Mouse (Mus musculus) midbrain, embryonic 10.5 days (tissue): Measurements from ENCODE around the gene Klhl20. TPM values are rescaled to one million over a fixed set of nuclear protein-coding genes. Genes with fewer than 3 reads are reported as not detected.

ENCODE experiments used
- DNase-seq: peaks from one replicate; pipeline ENCODE4 v3.0.0-alpha.2; 2017; ENCODE audit warnings: low spot score
- H3K27ac ChIP-seq: fragments of 300-500 bp; sonication (generic); replicated peaks from 2 replicates; pipeline ENCODE4 v1.5.1; 2016; ENCODE audit warnings: mild to moderate bottlenecking
- H3K27me3 ChIP-seq: fragments of 300-500 bp; sonication (generic); 2 replicates; pipeline ENCODE4 v1.6.1; 2016; ENCODE audit warnings: low read depth, mild to moderate bottlenecking; ENCODE audit not compliant: poor library complexity, severe bottlenecking
- H3K36me3 ChIP-seq: fragments of 300-500 bp; sonication (generic); 2 replicates; pipeline ENCODE4 v1.6.1; 2016; ENCODE audit warnings: mild to moderate bottlenecking, moderate library complexity
- H3K4me1 ChIP-seq: fragments of 300-500 bp; sonication (generic); 2 replicates; pipeline ENCODE4 v1.6.1; 2016
- H3K4me3 ChIP-seq: fragments of 300-500 bp; sonication (generic); 2 replicates; pipeline ENCODE4 v1.5.1; 2016; ENCODE audit warnings: mild to moderate bottlenecking, moderate library complexity
- H3K9me3 ChIP-seq: fragments of 300-500 bp; sonication (generic); replicated peaks from 2 replicates; pipeline ENCODE4 v1.6.1; 2016; ENCODE audit warnings: mild to moderate bottlenecking
- whole genome bisulfite sequencing: fragments of 180-500 bp; shearing (Covaris S2); methylation state at CpG from one replicate; pipeline ENCODE4 v1.1.7; 2016; 5-methylcytosine and 5-hydroxymethylcytosine counted together
- polyA plus RNA-seq: library from polyadenylated mRNA; unstranded; fragments of >200 nt; fragmentation: Nextera tagmentation; extraction: Ambion mirVana; gene quantifications from 2 replicates; pipeline ENCODE4 v1.2.1, GENCODE M21; 2016

Klhl20 gene
- polyA plus RNA-seq, 1 experiment from 2014 or later = 15.1 TPM

GRCm38 (mm10) chr1:161057164-161057563 is 74.1 kb downstream of the Klhl20 start:
- no peak for DNase-seq
- H3K9me3 ChIP-seq = no peaks in the 10 kb centered on the region
- peaks cover 85% of the 10 kb centered on the region for H3K36me3 ChIP-seq
- WGBS = 95% methylated on average over 1 of the region's 1 CpGs
- H3K4me3 ChIP-seq = no peak overlapping the region
- no peaks in the 10 kb centered on the region for H3K4me1 ChIP-seq
- H3K27me3 ChIP-seq = no peaks in the 10 kb centered on the region
- H3K27ac ChIP-seq = no peak overlapping the region

- Histone ChIP-seq H3K27ac (no peak overlapping the region), H3K4me3 (no peak overlapping the region), H3K4me1 (no peaks in the 10 kb centered on the region), H3K9me3 (no peaks in the 10 kb centered on the region), H3K27me3 (no peaks in the 10 kb centered on the region), H3K36me3 (peaks cover 98% of the 10 kb centered on the region)
- no peak for DNase-seq
- WGBS = 93% methylated on average over 3 of the region's 3 CpGs
Measured at GRCm38 (mm10) chr1:161046972-161047371, 84.3 kb downstream of the Klhl20 start.

GRCm38 (mm10) chr1:161041261-161042020 is 89.9 kb downstream of the Klhl20 start:
- H3K27ac ChIP-seq = no peak overlapping the region
- no peaks in the 10 kb centered on the region for H3K27me3 ChIP-seq
- no peak overlapping the region for H3K4me3 ChIP-seq
- no peaks in the 10 kb centered on the region for H3K9me3 ChIP-seq
- H3K4me1 ChIP-seq = peaks cover 33% of the 10 kb centered on the region
- peaks cover 98% of the 10 kb centered on the region for H3K36me3 ChIP-seq
- DNase-seq = no peak
- WGBS = 94% methylated on average over 7 of the region's 7 CpGs

GRCm38 (mm10) chr1:161040855-161041254 is 90.5 kb downstream of the Klhl20 start:
- Histone ChIP-seq H3K9me3 (no peaks in the 10 kb centered on the region), H3K27ac (no peak overlapping the region), H3K36me3 (peaks cover 98% of the 10 kb centered on the region), H3K27me3 (no peaks in the 10 kb centered on the region), H3K4me3 (no peak overlapping the region), H3K4me1 (peaks cover 35% of the 10 kb centered on the region)
- DNase-seq = no peak

GRCm38 (mm10) chr1:161040426-161040770 is 90.9 kb downstream of the Klhl20 start:
- Histone ChIP-seq H3K36me3 (peaks cover 98% of the 10 kb centered on the region), H3K4me3 (no peak overlapping the region), H3K4me1 (peaks cover 35% of the 10 kb centered on the region), H3K27ac (peak overlapping the region; percentile 65; the same call in 1 of the 2 replicates), H3K27me3 (no peaks in the 10 kb centered on the region), H3K9me3 (no peaks in the 10 kb centered on the region)
- peak; percentile 31 for DNase-seq
- WGBS = 53% methylated on average over 1 of the region's 1 CpGs

GRCm38 (mm10) chr1:161039741-161040425 is 91.4 kb downstream of the Klhl20 start:
- Histone ChIP-seq H3K27me3 (no peaks in the 10 kb centered on the region), H3K4me1 (peaks cover 35% of the 10 kb centered on the region), H3K9me3 (no peaks in the 10 kb centered on the region), H3K4me3 (0 out of 2 replicates have a peak overlapping the region, but pooled peaks have one; percentile 11), H3K27ac (peak overlapping the region; percentile 65), H3K36me3 (peaks cover 94% of the 10 kb centered on the region)
- DNase-seq = peak; percentile 65
- WGBS = 9% methylated on average over 3 of the region's 3 CpGs

GRCm38 (mm10) chr1:161038968-161039721 is 92.2 kb downstream of the Klhl20 start:
- H3K27ac ChIP-seq = no peak overlapping the region
- peak; percentile 43 for DNase-seq
- H3K4me3 ChIP-seq = 0 out of 2 replicates have a peak overlapping the region, but pooled peaks have one; percentile 11
- peaks cover 35% of the 10 kb centered on the region for H3K4me1 ChIP-seq
- WGBS = 7% methylated on average over 3 of the region's 3 CpGs
- H3K36me3 ChIP-seq = peaks cover 86% of the 10 kb centered on the region
- no peaks in the 10 kb centered on the region for H3K9me3 ChIP-seq
- H3K27me3 ChIP-seq = no peaks in the 10 kb centered on the region

Other genes starting within 250 kb of the Klhl20 start
- gene Rc3h1, start 225.1 kb downstream of the Klhl20 start, polyA plus RNA-seq = 6.9 and 7.5 TPM in 2 replicates
- gene Serpinc1, start 152.9 kb downstream of the Klhl20 start, polyA plus RNA-seq = 2.0 and 2.3 TPM in 2 replicates
- 5.3 and 6.7 TPM in 2 replicates for gene Zbtb37, start 96.7 kb downstream of the Klhl20 start, polyA plus RNA-seq
- 62.5 and 72.3 TPM in 2 replicates for gene Dars2, start 60.9 kb downstream of the Klhl20 start, polyA plus RNA-seq
- gene Cenpl, start 60.8 kb downstream of the Klhl20 start, polyA plus RNA-seq = 40.3 and 40.6 TPM in 2 replicates
- gene Ankrd45, start 11.2 kb upstream of the Klhl20 start, polyA plus RNA-seq = 5.2 and 5.7 TPM in 2 replicates
- gene Tex50, start 27.8 kb upstream of the Klhl20 start, polyA plus RNA-seq = 0.16 and 0.22 TPM in 2 replicates
- 419 and 505 TPM in 2 replicates for gene Prdx6, start 119.7 kb upstream of the Klhl20 start, polyA plus RNA-seq